Mouse (Mus musculus) thymus, postnatal 0 days (tissue): ENCODE results near the gene Prss22. TPM values are rescaled to one million over a fixed set of nuclear protein-coding genes. Genes with fewer than 3 reads are reported as not detected.

Experiments
- DNase-seq: peaks from one replicate; pipeline ENCODE4 v3.0.0-alpha.2; 2015; ENCODE audit warnings: low spot score
- polyA plus RNA-seq: library from polyadenylated mRNA; unstranded; fragments of >200 nt; fragmentation: Nextera tagmentation; extraction: Ambion mirVana; gene quantifications from 2 replicates; pipeline ENCODE4 v1.2.1, GENCODE M21; 2015

Prss22 gene
- 0.22 and 0.70 TPM in 2 replicates for polyA plus RNA-seq

- no peak for DNase-seq
Observed at GRCm38 (mm10) chr17:23997901-23998300, at the start of gene Prss22. Prss22 (minus strand) TSS chr17:23998100.

GRCm38 (mm10) chr17:24046026-24046425, 48.1 kb upstream of the Prss22 start:
- DNase-seq, result no peak

GRCm38 (mm10) chr17:24045608-24046007, 47.7 kb upstream of the Prss22 start:
- DNase-seq, result no peak

GRCm38 (mm10) chr17:24044482-24044881, 46.6 kb upstream of the Prss22 start:
- DNase-seq, result no peak

- no peak for DNase-seq
Observed at GRCm38 (mm10) chr17:24037844-24038243, 39.9 kb upstream of the Prss22 start, which contains the start of gene Prss27. Prss27 (plus strand) TSS chr17:24038144.

- no peak for DNase-seq
Observed at GRCm38 (mm10) chr17:24037360-24037759, 39.5 kb upstream of the Prss22 start.

GRCm38 (mm10) chr17:24036954-24037353, 39.1 kb upstream of the Prss22 start:
- DNase-seq, result no peak

- DNase-seq, result no peak
Observed at GRCm38 (mm10) chr17:24035087-24035486, 37.2 kb upstream of the Prss22 start.

- DNase-seq, result no peak
Observed at GRCm38 (mm10) chr17:24030551-24030950, 32.7 kb upstream of the Prss22 start.

GRCm38 (mm10) chr17:24029477-24029876, 31.6 kb upstream of the Prss22 start:
- no peak for DNase-seq

GRCm38 (mm10) chr17:24021375-24022199, 23.7 kb upstream of the Prss22 start:
- no peak for DNase-seq

- no peak for DNase-seq
Observed at GRCm38 (mm10) chr17:24020696-24021095, 22.8 kb upstream of the Prss22 start.

GRCm38 (mm10) chr17:24015727-24016126, 17.8 kb upstream of the Prss22 start:
- DNase-seq, result peak; percentile 27

GRCm38 (mm10) chr17:24014433-24014965, 16.6 kb upstream of the Prss22 start:
- DNase-seq, result no peak

- no peak for DNase-seq
Observed at GRCm38 (mm10) chr17:24012921-24013320, 15.0 kb upstream of the Prss22 start.

GRCm38 (mm10) chr17:24009617-24010016, 11.7 kb upstream of the Prss22 start:
- DNase-seq, result no peak

- DNase-seq, result no peak
Observed at GRCm38 (mm10) chr17:24008105-24008504, 10.2 kb upstream of the Prss22 start.

- no peak for DNase-seq
Observed at GRCm38 (mm10) chr17:24007391-24007790, 9.5 kb upstream of the Prss22 start.

- no peak for DNase-seq
Observed at GRCm38 (mm10) chr17:24006930-24007329, 9.0 kb upstream of the Prss22 start.

- DNase-seq, result no peak
Observed at GRCm38 (mm10) chr17:24005049-24005448, 7.1 kb upstream of the Prss22 start.

- DNase-seq, result no peak
Observed at GRCm38 (mm10) chr17:24004071-24004665, 6.3 kb upstream of the Prss22 start.

GRCm38 (mm10) chr17:24000404-24000803, 2.5 kb upstream of the Prss22 start:
- DNase-seq, result no peak
